ENCODE assay signal across 14 mouse cellular contexts in genomic region chr1:42711456-42712310, GRCm38 (mm10). TPM values are rescaled to one million over a fixed set of nuclear protein-coding genes. Genes with fewer than 3 reads are reported as not detected.
A peak's percentile ranks its signal among the peaks of the same experiment; 100 is the strongest.
DNase-seq lines count a peak whose midpoint lies in the region; ATAC-seq and TF ChIP-seq lines count a peak whose summit lies in the region.
"Had no signal": no experiment of that assay in that cellular context is flagged by ENCODE, and none has a peak within 500 bp of the region (broad histone marks: within the 10 kb centered on the region; RNA-seq: fewer than 3 reads in every experiment).

No protein-coding gene starts in this region.

- H3K4me3 ChIP-seq in forebrain, postnatal 0 days (ENCODE audit: low read depth, low read length): peak overlapping the region; percentile 51
- peak overlapping the region; percentile 60 for H3K4me3 ChIP-seq in midbrain, embryonic 12.5 days
- no peak overlapping the region for H3K4me3 ChIP-seq in stomach, postnatal 0 days (ENCODE audit: low read depth, low read length)

- peaks cover 19% of the 10 kb centered on the region; the same call in 1 of the 2 replicates for H3K4me1 ChIP-seq in forebrain, postnatal 0 days (ENCODE audit: insufficient read depth)
- H3K4me1 ChIP-seq in midbrain, embryonic 12.5 days: peaks cover 64% of the 10 kb centered on the region
- peaks cover 6% of the 10 kb centered on the region for H3K4me1 ChIP-seq in stomach, postnatal 0 days (replicated peaks; ENCODE audit: control insufficient read depth, insufficient read depth)

- 20% methylated on average over 8 of the region's 8 CpGs for WGBS in forebrain, postnatal 0 days
- WGBS in midbrain, embryonic 12.5 days: 4% methylated on average over 8 of the region's 8 CpGs
- WGBS in stomach, postnatal 0 days: 6% methylated on average over 8 of the region's 8 CpGs

- H3K4me2 ChIP-seq in forebrain, postnatal 0 days (ENCODE audit: low read depth): peak overlapping the region; percentile 88
- H3K4me2 ChIP-seq in midbrain, embryonic 12.5 days (replicated peaks): peak overlapping the region; percentile 78
- H3K4me2 ChIP-seq in stomach, postnatal 0 days (replicated peaks; ENCODE audit: low read depth): no peak overlapping the region

- TF ChIP-seq EP300 in stomach, postnatal 0 days (optimal IDR thresholded peaks at IDR 0.05): no peak

- peak overlapping the region; percentile 60 for H3K27ac ChIP-seq in forebrain, postnatal 0 days (ENCODE audit: low read depth, low read length)
- peak overlapping the region; percentile 69 for H3K27ac ChIP-seq in midbrain, embryonic 12.5 days (replicated peaks)
- no peak overlapping the region for H3K27ac ChIP-seq in stomach, postnatal 0 days (replicated peaks)
- H3K27ac ChIP-seq: macrophage had no signal

- peak; percentile 78 for DNase-seq in brain, embryonic 14.5 days (ENCODE audit: low read depth)
- peak; percentile 20 for DNase-seq in embryo, embryonic 9.5 days (ENCODE audit: extremely low spot score)
- peak; percentile 41 for DNase-seq in forebrain, postnatal 0 days
- no peak for DNase-seq in stomach, postnatal 0 days (ENCODE audit: low spot score)
- DNase-seq in right cerebral cortex, adult 2 months (ENCODE audit: low spot score in 2 of 2): no peak
- no peak for DNase-seq in left cerebral cortex, postnatal 25 days (ENCODE audit: low spot score in 2 of 2)
- DNase-seq: cerebellum, postnatal 25 days; spleen, adult 18-20 months; thymus, adult 2 months had no signal

- no peak for TF ChIP-seq CTCF in brain, embryonic 14.5 days (IDR thresholded peaks at IDR 0.05; ENCODE audit: borderline replicate concordance, extremely low read depth, insufficient read depth, insufficient read length)
- no peak for TF ChIP-seq CTCF in forebrain, postnatal 0 days (IDR thresholded peaks at IDR 0.05; ENCODE audit: low read depth)
- TF ChIP-seq CTCF in stomach, postnatal 0 days (IDR thresholded peaks at IDR 0.05; ENCODE audit: low read depth): no peak

- H3K9ac ChIP-seq in forebrain, postnatal 0 days: peak overlapping the region; percentile 74
- H3K9ac ChIP-seq in midbrain, embryonic 12.5 days (replicated peaks): peak overlapping the region; percentile 85
- H3K9ac ChIP-seq in stomach, postnatal 0 days (ENCODE audit: low read length): no peak overlapping the region

- intact Hi-C loops in left cerebral cortex, postnatal 25 days (cut with DNase I): loop anchor here (5.0 to 10.0 kb wide), 7 partner anchors 66 to 1707 kb away; no protein-coding TSS in a partner anchor

- no peak for TF ChIP-seq POLR2A in brain, embryonic 14.5 days (IDR thresholded peaks at IDR 0.05; ENCODE audit: borderline replicate concordance, extremely low read depth, insufficient read depth, insufficient read length, poor library complexity, severe bottlenecking)

- no peak for ATAC-seq in forebrain, postnatal 0 days
- ATAC-seq in midbrain, embryonic 12.5 days (ENCODE audit: low FRiP score, low read depth): no peak
- ATAC-seq in stomach, postnatal 0 days (ENCODE audit: low FRiP score, low TSS enrichment): no peak
- no peak for ATAC-seq in activated CD4-positive, CD25-positive, alpha-beta regulatory T cell, adult 4 months

- H3K9me3 ChIP-seq in forebrain, postnatal 0 days (ENCODE audit: low read length): no peaks in the 10 kb centered on the region
- no peaks in the 10 kb centered on the region for H3K9me3 ChIP-seq in midbrain, embryonic 12.5 days
- H3K9me3 ChIP-seq in stomach, postnatal 0 days (ENCODE audit: control insufficient read depth, low read length): no peaks in the 10 kb centered on the region

- H3K36me3 ChIP-seq in forebrain, postnatal 0 days (ENCODE audit: insufficient read depth): no peaks in the 10 kb centered on the region
- 0 out of 2 replicates have a peak, but pooled peaks cover 3% of the 10 kb centered on the region for H3K36me3 ChIP-seq in midbrain, embryonic 12.5 days
- H3K36me3 ChIP-seq in stomach, postnatal 0 days (ENCODE audit: control insufficient read depth, insufficient read depth, low read length): no peaks in the 10 kb centered on the region

- no peaks in the 10 kb centered on the region for H3K27me3 ChIP-seq in forebrain, postnatal 0 days (ENCODE audit: insufficient read depth, low read length)
- H3K27me3 ChIP-seq in midbrain, embryonic 12.5 days: peaks cover 13% of the 10 kb centered on the region; the same call in 1 of the 2 replicates
- H3K27me3 ChIP-seq in stomach, postnatal 0 days (ENCODE audit: control insufficient read depth, insufficient read depth, low read length): peaks cover 25% of the 10 kb centered on the region

RNA-seq across cellular contexts. Expression of gene Pou3f3, which starts 16.1 kb away (rescaled TPM):
- 58.3 and 64.7 TPM in 2 replicates for polyA plus RNA-seq in brain, embryonic 14.5 days (2012; rRNA removed)
- 76.9 and 81.4 TPM in 2 replicates for total RNA-seq in forebrain, postnatal 0 days (2014; rRNA removed)
- 22.7 and 28.0 TPM in 2 replicates for polyA plus RNA-seq in forebrain, postnatal 0 days (2015; fragmentation: Nextera tagmentation; extraction: Ambion mirVana)
- polyA plus RNA-seq in midbrain, embryonic 12.5 days (2016; fragmentation: Nextera tagmentation; extraction: Ambion mirVana): 36.3 and 37.6 TPM in 2 replicates
- 0.02 TPM in 1 of 2 replicates, not detected in the other for polyA plus RNA-seq in stomach, postnatal 0 days (2015; fragmentation: Nextera tagmentation; extraction: Ambion mirVana)
- under 1 TPM in 1 of 2 experiments, not detected in 1; 0.05 TPM for polyA plus RNA-seq in activated CD4-positive, CD25-positive, alpha-beta regulatory T cell, adult 4 months (2017; shearing (Covaris generic))
- 10 to 100 TPM; 57.6 to 59.5 TPM for total RNA-seq in left cerebral cortex, postnatal 25 days (2021)
- total RNA-seq: liver, adult 2 months had no signal
- polyA plus RNA-seq: heart, embryonic 14.5 days; liver, adult 2 months; macrophage had no signal

Comparison
In these comparisons a context has a peak if more than half of its experiments do, and no peak if none do; other contexts are left out.
1. DNase-seq: peak in brain, embryonic 14.5 days (single experiment), embryo, embryonic 9.5 days (single experiment) and forebrain, postnatal 0 days (single experiment); none in stomach, postnatal 0 days (single experiment), right cerebral cortex, adult 2 months (0 of 2) and left cerebral cortex, postnatal 25 days (0 of 2).
2. RNA of gene Pou3f3, which starts 16.1 kb away (polyA plus RNA-seq): 58.3 to 64.7 TPM in brain, embryonic 14.5 days, 36.3 to 37.6 TPM in midbrain, embryonic 12.5 days and 22.7 to 28.0 TPM in forebrain, postnatal 0 days; 0.05 TPM in activated CD4-positive, CD25-positive, alpha-beta regulatory T cell, adult 4 months and 0.02 TPM in stomach, postnatal 0 days; every median in the first group is over 10 times any median in the second.